ENCODE assay signal across 2 mouse cellular contexts in the genomic region with DNA sequence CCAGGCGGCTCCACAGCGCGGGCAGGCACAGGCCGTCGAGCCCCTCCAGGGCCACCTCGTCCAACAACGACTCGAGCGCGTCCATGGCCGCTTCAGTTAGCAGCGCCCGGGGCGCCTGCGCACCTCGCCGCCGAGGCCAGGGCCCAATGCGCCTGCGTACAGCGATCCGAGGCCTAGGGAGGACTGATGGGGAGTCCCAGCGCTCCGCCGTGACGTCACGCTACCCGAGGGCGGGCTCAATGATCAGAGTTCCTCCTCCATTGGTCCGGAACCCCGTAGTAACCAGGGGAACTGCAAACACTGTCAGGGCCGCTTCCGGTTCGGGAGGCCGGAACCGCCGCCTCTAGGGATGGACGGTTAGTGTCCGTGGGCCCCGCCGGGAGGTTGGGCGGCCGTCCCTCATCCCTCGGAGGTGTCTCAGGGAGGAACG.
TF ChIP-seq lines count a peak whose summit lies in the region.

A gene (minus strand): TSS at position 188 of the 430 bp plus-strand sequence.
A gene (plus strand): TSS at position 296 of the 430 bp plus-strand sequence.

TF ChIP-seq in C2C12, 6 proteins besides CTCF, POLR2A, EP300 and RAD21 (continued from another document):
- TF ChIP-seq MYOG (IDR thresholded peaks at IDR 0.05; ENCODE audit: control insufficient read depth, extremely low read depth, insufficient read length) = no peak

TF ChIP-seq in myocyte, 11 proteins besides CTCF, POLR2A, EP300 and RAD21 (continued from another document):
- TF ChIP-seq MYOG (IDR thresholded peaks at IDR 0.05; ENCODE audit: control insufficient read depth in 1 of 3, insufficient read depth in 1 of 3, insufficient read length in 2 of 3, low read depth in 2 of 3) (no peak), SRF (IDR thresholded peaks at IDR 0.05; ENCODE audit: control insufficient read depth, insufficient read length, low read depth) (no peak)
